Comparison of ENCODE assay signal across 20 mouse cellular contexts in genomic region chr13:19389896-19390295, GRCm38 (mm10). TPM values are rescaled to one million over a fixed set of nuclear protein-coding genes. Genes with fewer than 3 reads are reported as not detected.
DNase-seq lines count a peak whose midpoint lies in the region; ATAC-seq lines count a peak whose summit lies in the region.
"Had no signal": no experiment of that assay in that cellular context is flagged by ENCODE, and none has a peak within 500 bp of the region (broad histone marks: within the 10 kb centered on the region; RNA-seq: fewer than 3 reads in every experiment).

No protein-coding gene starts in this region.

- peak; percentile 31 for DNase-seq in cerebellum, adult 9-11 months
- no peak for DNase-seq in cerebellum, postnatal 14 days
- DNase-seq in lung, postnatal 10 days = no peak
- peak; percentile 10 for DNase-seq in ES-CJ7 (ENCODE audit: low read depth, low spot score)
- no peak for DNase-seq in layer of hippocampus, postnatal 36 days
- DNase-seq in T-cell, adult 2 months (ENCODE audit: low spot score) = no peak
- DNase-seq: adrenal gland, postnatal 10 days; gastrocnemius, postnatal 10 days; kidney, postnatal 14 days; liver; thymus, adult 2 months had no signal

- 43% methylated on average over 12 of the region's 12 CpGs for WGBS in lung, embryonic 15.5 days
- WGBS in intestine, embryonic 15.5 days = 51% methylated on average over 12 of the region's 12 CpGs

- H3K27me3 ChIP-seq in lung, embryonic 15.5 days = no peaks in the 10 kb centered on the region
- H3K27me3 ChIP-seq in intestine, embryonic 15.5 days (replicated peaks) = no peaks in the 10 kb centered on the region
- H3K27me3 ChIP-seq: forebrain, embryonic 13.5 days; liver, embryonic 15.5 days had no signal

- H3K9me3 ChIP-seq in lung, embryonic 15.5 days = no peaks in the 10 kb centered on the region
- H3K9me3 ChIP-seq in intestine, embryonic 15.5 days = no peaks in the 10 kb centered on the region
- H3K9me3 ChIP-seq: forebrain, embryonic 13.5 days; heart, embryonic 10.5 days; limb, embryonic 10.5 days; liver, embryonic 15.5 days had no signal

- no peak overlapping the region for H3K4me3 ChIP-seq in lung, embryonic 15.5 days
- H3K4me3 ChIP-seq in intestine, embryonic 15.5 days (replicated peaks) = no peak overlapping the region
- H3K4me3 ChIP-seq: forebrain, embryonic 13.5 days; heart, embryonic 10.5 days; limb, embryonic 10.5 days; liver, embryonic 15.5 days had no signal

- no peak for ATAC-seq in lung, embryonic 15.5 days (ENCODE audit: borderline replicate concordance, extremely low read depth, low FRiP score, low TSS enrichment)
- 0 out of 2 replicates have a peak, but pooled peaks have one; percentile 2 for ATAC-seq in intestine, embryonic 15.5 days
- ATAC-seq: activated CD4-positive, CD25-positive, alpha-beta regulatory T cell, adult 4 months; CD4-positive, CD25-positive, alpha-beta regulatory T cell, adult 4 months; forebrain, embryonic 13.5 days had no signal

- H3K9ac ChIP-seq in lung, embryonic 15.5 days = no peak overlapping the region
- no peak overlapping the region for H3K9ac ChIP-seq in intestine, embryonic 15.5 days
- H3K9ac ChIP-seq: forebrain, embryonic 13.5 days; liver, embryonic 15.5 days had no signal

- peaks cover 31% of the 10 kb centered on the region for H3K4me1 ChIP-seq in lung, embryonic 15.5 days
- peaks cover 12% of the 10 kb centered on the region for H3K4me1 ChIP-seq in intestine, embryonic 15.5 days (replicated peaks)

- H3K36me3 ChIP-seq in lung, embryonic 15.5 days = no peaks in the 10 kb centered on the region
- no peaks in the 10 kb centered on the region for H3K36me3 ChIP-seq in intestine, embryonic 15.5 days
- H3K36me3 ChIP-seq: heart, embryonic 10.5 days; limb, embryonic 10.5 days; liver, embryonic 15.5 days had no signal

- peak overlapping the region; percentile 67 for H3K27ac ChIP-seq in lung, embryonic 15.5 days
- no peak overlapping the region for H3K27ac ChIP-seq in intestine, embryonic 15.5 days
- H3K27ac ChIP-seq: forebrain, embryonic 13.5 days; heart, embryonic 10.5 days; limb, embryonic 10.5 days; liver, embryonic 15.5 days; stomach, postnatal 0 days had no signal

- no peak overlapping the region for H3K4me2 ChIP-seq in lung, embryonic 15.5 days
- no peak overlapping the region for H3K4me2 ChIP-seq in intestine, embryonic 15.5 days (replicated peaks)
- H3K4me2 ChIP-seq: forebrain, embryonic 13.5 days; liver, embryonic 15.5 days had no signal

RNA-seq across cellular contexts. Expression of gene Stard3nl, which starts 5.7 kb away (rescaled TPM):
- polyA plus RNA-seq in lung, embryonic 15.5 days (2015; fragmentation: Nextera tagmentation; extraction: Ambion mirVana) = 94.0 and 98.0 TPM in 2 replicates
- polyA plus RNA-seq in intestine, embryonic 15.5 days (2015; fragmentation: Nextera tagmentation; extraction: Ambion mirVana) = 90.0 and 95.1 TPM in 2 replicates
- total RNA-seq in layer of hippocampus, postnatal 36 days (2021) = 10 to 100 TPM; 67.4 to 68.9 TPM

Comparison
In these comparisons a context has a peak if more than half of its experiments do, and no peak if none do; other contexts are left out.
1. DNase-seq: peak in cerebellum, adult 9-11 months (single experiment) and ES-CJ7 (single experiment); none in cerebellum, postnatal 14 days (0 of 2), lung, postnatal 10 days (single experiment), layer of hippocampus, postnatal 36 days (0 of 2) and T-cell, adult 2 months (single experiment).